Comparison of ENCODE assay signal across 21 mouse cellular contexts in genomic region chr10:75120176-75120575, GRCm38 (mm10). TPM values are rescaled to one million over a fixed set of nuclear protein-coding genes. Genes with fewer than 3 reads are reported as not detected.
DNase-seq lines count a peak whose midpoint lies in the region; ATAC-seq and TF ChIP-seq lines count a peak whose summit lies in the region.
"Had no signal": no experiment of that assay in that cellular context is flagged by ENCODE, and none has a peak within 500 bp of the region (broad histone marks: within the 10 kb centered on the region; RNA-seq: fewer than 3 reads in every experiment).

No protein-coding gene starts in this region.

- no peak for TF ChIP-seq CTCF in liver, postnatal 0 days (IDR thresholded peaks at IDR 0.05; ENCODE audit: low read depth)
- TF ChIP-seq CTCF in left cerebral cortex, adult 2 months (IDR thresholded peaks at IDR 0.05): no peak

- no peak for ATAC-seq in liver, postnatal 0 days
- ATAC-seq in liver, embryonic 12.5 days: no peak
- no peak for ATAC-seq in intestine, embryonic 15.5 days
- ATAC-seq: activated CD4-positive, CD25-positive, alpha-beta regulatory T cell, adult 4 months had no signal

- DNase-seq in liver, postnatal 0 days: no peak
- DNase-seq in left cerebral cortex, adult 2 months (ENCODE audit: extremely low spot score in 1 of 2, low spot score in 2 of 2): no peak
- DNase-seq: adrenal gland, adult 8-10 months; cerebellum, adult 11 months; cerebellum, adult 18-20 months; cerebellum, adult 8-10 months; cerebellum, adult 9-11 months; cerebellum, postnatal 14 days; cerebellum, postnatal 36 days; embryo, embryonic 11 days had no signal

- peaks cover 17% of the 10 kb centered on the region for H3K4me1 ChIP-seq in liver, postnatal 0 days (ENCODE audit: insufficient read depth)
- H3K4me1 ChIP-seq in liver, embryonic 12.5 days: peaks cover 21% of the 10 kb centered on the region
- peaks cover 19% of the 10 kb centered on the region for H3K4me1 ChIP-seq in brown adipose tissue, adult 24 weeks (ENCODE audit: control insufficient read depth, insufficient read depth, insufficient read length, low read length)
- peaks cover 23% of the 10 kb centered on the region for H3K4me1 ChIP-seq in intestine, embryonic 15.5 days (replicated peaks)

- intact Hi-C loops in left cerebral cortex, adult 2 months (cut with DNase I): no loop called here

- peak overlapping the region; percentile 3; the same call in 1 of the 2 replicates for H3K27ac ChIP-seq in liver, postnatal 0 days (ENCODE audit: low read depth)
- H3K27ac ChIP-seq in liver, embryonic 12.5 days: no peak overlapping the region
- 0 out of 2 replicates have a peak overlapping the region, but pooled peaks have one; percentile 6 for H3K27ac ChIP-seq in brown adipose tissue, adult 24 weeks (replicated peaks; ENCODE audit: low read depth, low read length)
- no peak overlapping the region for H3K27ac ChIP-seq in intestine, embryonic 15.5 days
- H3K27ac ChIP-seq in left cerebral cortex, adult 2 months: no peak overlapping the region
- H3K27ac ChIP-seq: embryonic facial prominence, embryonic 13.5 days; embryonic facial prominence, embryonic 15.5 days; forebrain, embryonic 10.5 days; forebrain, embryonic 12.5 days had no signal

- no peaks in the 10 kb centered on the region for H3K27me3 ChIP-seq in liver, postnatal 0 days (ENCODE audit: insufficient read depth, low read length)
- H3K27me3 ChIP-seq in liver, embryonic 12.5 days (replicated peaks): no peaks in the 10 kb centered on the region
- no peaks in the 10 kb centered on the region for H3K27me3 ChIP-seq in intestine, embryonic 15.5 days (replicated peaks)
- H3K27me3 ChIP-seq: embryonic facial prominence, embryonic 13.5 days; embryonic facial prominence, embryonic 15.5 days; forebrain, embryonic 12.5 days; Patski had no signal

- no peak overlapping the region for H3K4me2 ChIP-seq in liver, postnatal 0 days (ENCODE audit: low read depth, low read length)
- no peak overlapping the region for H3K4me2 ChIP-seq in liver, embryonic 12.5 days
- no peak overlapping the region for H3K4me2 ChIP-seq in intestine, embryonic 15.5 days (replicated peaks)
- H3K4me2 ChIP-seq: embryonic facial prominence, embryonic 13.5 days; embryonic facial prominence, embryonic 15.5 days; forebrain, embryonic 12.5 days had no signal

- H3K36me3 ChIP-seq in liver, postnatal 0 days (replicated peaks; ENCODE audit: insufficient read depth, low read length): 0 out of 2 replicates have a peak, but pooled peaks cover 1% of the 10 kb centered on the region
- peaks cover 3% of the 10 kb centered on the region for H3K36me3 ChIP-seq in liver, embryonic 12.5 days
- H3K36me3 ChIP-seq in intestine, embryonic 15.5 days: no peaks in the 10 kb centered on the region
- H3K36me3 ChIP-seq: embryonic facial prominence, embryonic 15.5 days; G1E had no signal

- 85% methylated on average over 5 of the region's 5 CpGs for WGBS in liver, postnatal 0 days (ENCODE audit: insufficient replicate concordance)
- 75% methylated on average over 5 of the region's 5 CpGs for WGBS in liver, embryonic 12.5 days (ENCODE audit: insufficient replicate concordance)
- WGBS in intestine, embryonic 15.5 days: 60% methylated on average over 5 of the region's 5 CpGs

- H3K9ac ChIP-seq in liver, postnatal 0 days (replicated peaks): no peak overlapping the region
- H3K9ac ChIP-seq in liver, embryonic 12.5 days: no peak overlapping the region
- no peak overlapping the region for H3K9ac ChIP-seq in intestine, embryonic 15.5 days
- H3K9ac ChIP-seq: embryonic facial prominence, embryonic 13.5 days; embryonic facial prominence, embryonic 15.5 days; forebrain, embryonic 12.5 days had no signal

- no peak overlapping the region for H3K4me3 ChIP-seq in liver, postnatal 0 days (ENCODE audit: low read depth, low read length)
- no peak overlapping the region for H3K4me3 ChIP-seq in liver, embryonic 12.5 days
- H3K4me3 ChIP-seq in brown adipose tissue, adult 24 weeks (ENCODE audit: insufficient read depth, low read depth, low read length): no peak overlapping the region
- H3K4me3 ChIP-seq in intestine, embryonic 15.5 days (replicated peaks): no peak overlapping the region
- no peak overlapping the region for H3K4me3 ChIP-seq in left cerebral cortex, adult 2 months
- H3K4me3 ChIP-seq: embryonic facial prominence, embryonic 13.5 days; embryonic facial prominence, embryonic 15.5 days; erythroblast, embryonic 14.5 days; forebrain, embryonic 10.5 days; forebrain, embryonic 12.5 days had no signal

- no peak for TF ChIP-seq EP300 in liver, postnatal 0 days (IDR thresholded peaks at IDR 0.05; ENCODE audit: low read depth)

- H3K9me3 ChIP-seq in liver, postnatal 0 days (ENCODE audit: low read length): no peaks in the 10 kb centered on the region
- no peaks in the 10 kb centered on the region for H3K9me3 ChIP-seq in liver, embryonic 12.5 days (replicated peaks)
- no peaks in the 10 kb centered on the region for H3K9me3 ChIP-seq in intestine, embryonic 15.5 days
- H3K9me3 ChIP-seq: embryonic facial prominence, embryonic 13.5 days; embryonic facial prominence, embryonic 15.5 days; forebrain, embryonic 10.5 days; forebrain, embryonic 12.5 days had no signal

RNA-seq across cellular contexts. Expression of gene Bcr, which starts 59.8 kb away (rescaled TPM):
- polyA plus RNA-seq in liver, postnatal 0 days (2015; fragmentation: Nextera tagmentation; extraction: Ambion mirVana): 3.4 and 3.6 TPM in 2 replicates
- 2.2 and 2.4 TPM in 2 replicates for polyA plus RNA-seq in liver, embryonic 12.5 days (2016; fragmentation: Nextera tagmentation; extraction: Ambion mirVana)
- polyA plus RNA-seq in brown adipose tissue, adult 24 weeks (2012; ENCODE audit: insufficient read depth, insufficient read length, missing spikeins): 9.1 and 9.5 TPM in 2 replicates
- 11.7 and 12.9 TPM in 2 replicates for polyA plus RNA-seq in intestine, embryonic 15.5 days (2015; fragmentation: Nextera tagmentation; extraction: Ambion mirVana)
- 100 to 1,000 TPM in 1 of 2 experiments, 10 to 100 TPM in 1; 99.6 to 113 TPM for total RNA-seq in left cerebral cortex, adult 2 months (2021)
- polyA plus RNA-seq: G1E had no signal

Comparison
In these comparisons a context has a peak if more than half of its experiments do, and no peak if none do; other contexts are left out.
1. H3K27ac ChIP-seq: peak in liver, postnatal 0 days (single experiment) and brown adipose tissue, adult 24 weeks (single experiment); none in liver, embryonic 12.5 days (single experiment), intestine, embryonic 15.5 days (single experiment) and left cerebral cortex, adult 2 months (single experiment).